Mouse (Mus musculus): ENCODE data around the gene Olfr478.
"Not testable (repeated sequence)": the region's sequence is repeated elsewhere in the genome, so short reads cannot be mapped to it uniquely, and the experiment has no call there.

Olfr478 gene

GRCm38 (mm10) chr7:108033889-108034288 lies at the start of gene Olfr478:
Olfr478 (minus strand) TSS chr7:108033989.
- in situ Hi-C loops (cut with MboI; ENCODE audit: low pct_unique_long_range_greater_than_20kb in 1 of 2, low sequenced_read_pairs in 2 of 2, unreplicated experiment in 1 of 2), result no loop called here

DNA sequence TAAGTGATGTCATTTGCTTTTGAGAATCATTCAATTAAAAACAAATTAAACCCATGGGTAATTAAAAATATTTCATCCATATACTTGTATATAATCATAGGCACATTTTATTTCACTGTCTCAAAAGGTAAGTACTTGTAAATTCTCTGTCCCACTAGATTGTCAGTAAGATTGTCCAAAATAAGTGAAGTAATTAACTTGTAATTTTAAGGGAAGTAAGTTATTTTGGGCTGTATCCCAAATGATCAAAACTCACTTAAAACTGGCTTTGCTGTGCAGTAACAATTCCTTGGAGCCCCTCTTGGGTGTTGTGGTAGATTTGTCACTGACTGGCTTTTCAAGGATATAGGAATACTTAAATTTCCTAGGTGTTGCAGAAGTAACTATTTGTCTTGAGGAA lies 45.8 kb upstream of the Olfr478 start, which contains the start of gene Olfr481:
Gene Olfr481, plus strand, starts transcription at position 301 of the 400 bp plus-strand sequence.
- in situ Hi-C loops (cut with MboI; ENCODE audit: low pct_unique_long_range_greater_than_20kb in 1 of 2, low sequenced_read_pairs in 2 of 2, unreplicated experiment in 1 of 2), result no loop called here

DNA sequence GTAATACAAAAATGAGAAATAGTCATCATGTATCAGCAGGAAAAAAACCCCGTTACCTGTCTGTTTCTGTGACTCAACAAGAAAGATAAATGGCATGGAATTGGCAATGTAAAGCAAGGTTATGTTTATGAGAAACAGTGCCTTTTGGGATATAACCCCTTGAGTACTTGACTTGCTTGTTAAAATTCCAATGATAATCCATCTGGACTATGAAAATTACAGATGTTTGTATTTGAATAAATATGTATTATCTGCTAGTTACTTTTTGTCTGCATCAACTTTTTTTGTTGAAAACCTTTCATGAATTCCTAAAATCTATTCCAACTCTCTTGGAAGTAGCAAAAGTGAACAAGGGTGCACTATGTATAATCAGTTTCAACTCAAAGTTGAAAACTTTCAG lies 33.5 kb upstream of the Olfr478 start, which contains the start of gene Olfr480:
Gene Olfr480, minus strand, starts transcription at position 101 of the 400 bp plus-strand sequence.
- in situ Hi-C loops (cut with MboI; ENCODE audit: low pct_unique_long_range_greater_than_20kb in 1 of 2, low sequenced_read_pairs in 2 of 2, unreplicated experiment in 1 of 2), result no loop called here

DNA sequence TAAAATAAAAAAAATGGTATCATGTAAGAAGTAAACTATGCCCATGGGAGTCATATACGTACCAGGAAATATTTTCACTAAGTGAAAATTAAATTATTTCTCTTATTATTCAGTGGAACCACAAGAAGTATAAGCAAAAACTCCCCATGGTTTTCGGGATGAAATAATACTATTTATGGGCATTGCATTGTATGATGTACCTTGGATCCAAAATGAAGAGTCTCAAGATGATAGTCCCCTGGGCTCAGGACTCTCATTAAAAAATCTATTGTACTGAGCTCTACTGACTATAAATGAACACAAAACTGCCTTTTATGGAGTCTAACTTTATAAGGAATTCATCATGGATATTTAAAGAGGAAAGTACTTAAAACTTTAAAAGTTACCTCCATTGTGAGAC lies 16.6 kb upstream of the Olfr478 start, which contains the start of gene Olfr479:
Gene Olfr479, plus strand, starts transcription at position 301 of the 400 bp plus-strand sequence.
- in situ Hi-C loops (cut with MboI; ENCODE audit: low pct_unique_long_range_greater_than_20kb in 1 of 2, low sequenced_read_pairs in 2 of 2, unreplicated experiment in 1 of 2), result no loop called here

- in situ Hi-C loops (cut with MboI; ENCODE audit: low pct_unique_long_range_greater_than_20kb in 1 of 2, low sequenced_read_pairs in 2 of 2, unreplicated experiment in 1 of 2), result not testable (repeated sequence)
Observed at GRCm38 (mm10) chr7:108014256-108014655, 19.5 kb downstream of the Olfr478 start.

DNA sequence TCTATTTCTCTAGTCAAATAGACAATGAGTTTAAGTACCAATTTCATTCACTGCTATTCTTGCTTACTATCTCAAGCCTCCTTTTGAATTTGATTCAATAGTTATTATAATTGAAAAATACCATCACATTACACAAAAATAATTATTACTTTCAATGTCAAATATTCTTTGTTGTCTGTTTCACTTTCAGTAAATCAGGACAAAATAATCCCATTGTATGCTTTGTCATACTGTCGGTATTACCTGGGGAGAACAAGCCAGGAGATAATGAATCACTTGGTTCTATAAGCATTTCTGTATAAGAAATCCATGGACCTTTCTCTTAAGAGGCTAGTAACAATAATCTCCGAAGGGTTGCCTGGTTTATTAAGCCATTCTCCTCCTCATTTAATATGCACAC lies 47.4 kb downstream of the Olfr478 start, which contains the start of gene Olfr477:
Gene Olfr477, plus strand, starts transcription at position 301 of the 400 bp plus-strand sequence.
- in situ Hi-C loops (cut with MboI; ENCODE audit: low pct_unique_long_range_greater_than_20kb in 1 of 2, low sequenced_read_pairs in 2 of 2, unreplicated experiment in 1 of 2), result no loop called here
